Mouse (Mus musculus) liver, postnatal 0 days (tissue): Measurements from ENCODE around the gene Il18. TPM values are rescaled to one million over a fixed set of nuclear protein-coding genes. Genes with fewer than 3 reads are reported as not detected.

Experiments
- ATAC-seq: fragments of 200-750 bp; cut with Nextera tagmentation; 2 replicates; pipeline ENCODE4 v1.8.0; 2017; ENCODE audit warnings: mild to moderate bottlenecking, moderate library complexity
- DNase-seq: peaks from one replicate; pipeline ENCODE4 v3.0.0-alpha.2; 2016
- H3K27ac ChIP-seq: fragments of 300-500 bp; sonication (generic); 2 replicates; pipeline ENCODE4 v1.5.1; 2014; ENCODE audit warnings: antibody characterized with exemption, moderate library complexity, mild to moderate bottlenecking, low read depth
- H3K27me3 ChIP-seq: fragments of 300-500 bp; sonication (generic); 2 replicates; pipeline ENCODE4 v1.6.1; 2014; ENCODE audit warnings: low read length, control low read depth, mixed read lengths; ENCODE audit not compliant: insufficient read depth
- H3K36me3 ChIP-seq: fragments of 300-500 bp; sonication (generic); replicated peaks from 2 replicates; pipeline ENCODE4 v1.6.1; 2014; ENCODE audit warnings: mild to moderate bottlenecking, control low read depth, low read length, moderate library complexity, mixed read lengths; ENCODE audit not compliant: insufficient read depth
- H3K4me1 ChIP-seq: fragments of 300-500 bp; sonication (generic); 2 replicates; pipeline ENCODE4 v1.6.1; 2014; ENCODE audit warnings: antibody characterized with exemption, mild to moderate bottlenecking, control low read depth; ENCODE audit not compliant: insufficient read depth
- H3K4me2 ChIP-seq: fragments of 300-500 bp; sonication (generic); 2 replicates; pipeline ENCODE4 v1.6.1; 2014; ENCODE audit warnings: low read depth, mild to moderate bottlenecking, low read length, moderate library complexity, mixed read lengths
- H3K4me3 ChIP-seq: fragments of 300-500 bp; sonication (generic); 2 replicates; pipeline ENCODE4 v1.5.1; 2014; ENCODE audit warnings: low read depth, low read length
- H3K9ac ChIP-seq: fragments of 300-500 bp; sonication (generic); replicated peaks from 2 replicates; pipeline ENCODE4 v1.6.1; 2014; ENCODE audit warnings: mild to moderate bottlenecking, moderate library complexity
- H3K9me3 ChIP-seq: fragments of 300-500 bp; sonication (generic); 2 replicates; pipeline ENCODE4 v1.6.1; 2016; ENCODE audit warnings: mild to moderate bottlenecking, control low read depth, low read length, mixed read lengths
- CTCF ChIP-seq: sonication (generic); IDR thresholded peaks from 2 replicates; pipeline ENCODE4 v1.5.1; 2016; ENCODE audit warnings: antibody characterized with exemption, low read depth
- EP300 ChIP-seq: IDR thresholded peaks from 2 replicates; pipeline ENCODE4 v1.6.1; 2016; ENCODE audit warnings: antibody characterized with exemption, low read depth, mild to moderate bottlenecking
- WGBS: fragments of 180-500 bp; shearing (Covaris S2); extraction: QIAGEN DNeasy Blood & Tissue Kit; methylation state at CpG from one replicate; pipeline ENCODE4 v1.1.7; 2014; ENCODE audit not compliant: insufficient replicate concordance; 5-methylcytosine and 5-hydroxymethylcytosine counted together
- polyA plus RNA-seq: library from polyadenylated mRNA; unstranded; fragments of >200 nt; fragmentation: Nextera tagmentation; extraction: Ambion mirVana; gene quantifications from 2 replicates; pipeline ENCODE4 v1.2.1, GENCODE M21; 2015

Il18 gene
- polyA plus RNA-seq, 1 experiment from 2014 or later, result 19.1 TPM

GRCm38 (mm10) chr9:50542401-50542800 lies 12.2 kb upstream of the Il18 start:
- Histone ChIP-seq H3K4me2 (no peak overlapping the region), H3K4me3 (no peak overlapping the region), H3K27me3 (no peaks in the 10 kb centered on the region), H3K9me3 (no peaks in the 10 kb centered on the region), H3K27ac (no peak overlapping the region), H3K9ac (no peak overlapping the region), H3K36me3 (no peaks in the 10 kb centered on the region), H3K4me1 (no peaks in the 10 kb centered on the region)
- no peak for DNase-seq
- WGBS, result 69% methylated on average over 9 of the region's 9 CpGs
- TF ChIP-seq CTCF (no peak), EP300 (no peak)
- no peak for ATAC-seq

GRCm38 (mm10) chr9:50547859-50548478 lies 6.7 kb upstream of the Il18 start:
- 26% methylated on average over 5 of the region's 5 CpGs for WGBS
- no peak overlapping the region; the same call in 1 of the 2 replicates for H3K4me2 ChIP-seq
- TF ChIP-seq EP300 (no peak), CTCF (no peak)
- H3K27ac ChIP-seq, result no peak overlapping the region
- no peaks in the 10 kb centered on the region for H3K27me3 ChIP-seq
- H3K9ac ChIP-seq, result no peak overlapping the region
- ATAC-seq (no peak), DNase-seq (no peak)
- H3K9me3 ChIP-seq, result no peaks in the 10 kb centered on the region
- no peaks in the 10 kb centered on the region for H3K4me1 ChIP-seq
- H3K36me3 ChIP-seq, result no peaks in the 10 kb centered on the region
- no peak overlapping the region for H3K4me3 ChIP-seq

- Histone ChIP-seq H3K27me3 (no peaks in the 10 kb centered on the region), H3K4me1 (peaks cover 4% of the 10 kb centered on the region; the same call in 1 of the 2 replicates), H3K9ac (no peak overlapping the region), H3K36me3 (no peaks in the 10 kb centered on the region), H3K4me3 (no peak overlapping the region), H3K4me2 (no peak overlapping the region), H3K9me3 (no peaks in the 10 kb centered on the region), H3K27ac (no peak overlapping the region)
- ATAC-seq, result no peak
- no peak for DNase-seq
- 71% methylated on average over 4 of the region's 4 CpGs for WGBS
- TF ChIP-seq CTCF (no peak), EP300 (no peak)
These were observed 5.7 kb upstream of the Il18 start for GRCm38 (mm10) chr9:50548936-50549335.

- DNase-seq, result no peak
- Histone ChIP-seq H3K27me3 (no peaks in the 10 kb centered on the region), H3K9ac (no peak overlapping the region), H3K4me3 (no peak overlapping the region), H3K4me1 (peaks cover 7% of the 10 kb centered on the region; the same call in 1 of the 2 replicates), H3K4me2 (no peak overlapping the region), H3K36me3 (no peaks in the 10 kb centered on the region), H3K9me3 (no peaks in the 10 kb centered on the region), H3K27ac (no peak overlapping the region)
- no peak for TF ChIP-seq EP300
- TF ChIP-seq CTCF, result no peak
- no peak for ATAC-seq
- 53% methylated on average over 5 of the region's 5 CpGs for WGBS
These were observed 2.4 kb upstream of the Il18 start for GRCm38 (mm10) chr9:50552206-50552605.

- peaks cover 7% of the 10 kb centered on the region; the same call in 1 of the 2 replicates for H3K4me1 ChIP-seq
- H3K27ac ChIP-seq, result no peak overlapping the region
- no peaks in the 10 kb centered on the region for H3K27me3 ChIP-seq
- no peak overlapping the region for H3K4me2 ChIP-seq
- H3K36me3 ChIP-seq, result no peaks in the 10 kb centered on the region
- H3K9ac ChIP-seq, result no peak overlapping the region
- WGBS, result 43% methylated on average over 2 of the region's 2 CpGs
- TF ChIP-seq CTCF, result no peak
- no peaks in the 10 kb centered on the region for H3K9me3 ChIP-seq
- no peak for ATAC-seq
- no peak for DNase-seq
- H3K4me3 ChIP-seq, result no peak overlapping the region
These were observed 1.1 kb upstream of the Il18 start for GRCm38 (mm10) chr9:50553547-50553946.

- WGBS, result 52% methylated on average over 2 of the region's 2 CpGs
- H3K9ac ChIP-seq, result peak within 1 kb of the TSS; percentile 50
These were observed 443 bp downstream of the Il18 start, which contains the start of gene Bco2 for GRCm38 (mm10) chr9:50555094-50555446. TSS of gene Bco2 (minus strand) at chr9:50555181.

More at GRCm38 (mm10) chr9:50555094-50555446, 443 bp downstream of the Il18 start, which contains the start of gene Bco2:
- Histone ChIP-seq H3K36me3 (no peaks in the 10 kb centered on the region), H3K27ac (peak within 1 kb of the TSS; percentile 84), H3K9me3 (no peaks in the 10 kb centered on the region), H3K27me3 (no peaks in the 10 kb centered on the region), H3K4me3 (peak within 1 kb of the TSS; percentile 37), H3K4me2 (peak within 1 kb of the TSS; percentile 65), H3K4me1 (peaks cover 7% of the 10 kb centered on the region; the same call in 1 of the 2 replicates)
- ATAC-seq (peak; percentile 89), DNase-seq (no peak)
- TF ChIP-seq EP300 (no peak), CTCF (no peak)
